Mouse (Mus musculus): Measurements from ENCODE around the gene Sf3b1.
"Not testable (repeated sequence)": the region's sequence is repeated elsewhere in the genome, so short reads cannot be mapped to it uniquely, and the experiment has no call there.

The Sf3b1 gene

DNA sequence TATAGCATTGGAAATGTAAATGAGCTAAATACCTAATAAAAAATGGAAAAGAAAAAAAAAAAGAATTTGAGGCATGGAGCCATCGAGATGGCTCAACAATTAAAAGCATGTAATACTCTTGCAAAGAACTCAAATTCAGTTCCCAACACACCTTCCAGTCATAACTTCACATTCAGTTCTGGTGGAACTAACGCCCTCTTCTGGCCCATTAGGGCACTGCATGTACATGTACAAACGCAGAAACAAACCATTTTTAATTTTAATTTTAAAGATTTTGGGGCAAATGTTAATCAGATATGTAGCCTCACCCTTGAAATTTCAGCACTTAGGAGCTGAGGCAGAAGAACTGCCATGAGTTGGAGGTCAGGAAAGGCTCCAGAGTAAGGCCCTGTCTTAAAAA is 68.8 kb downstream of the Sf3b1 start:
- peak in 1 of 2 experiments; percentile 42 for DNase-seq (ENCODE audit: low spot score in 2 of 2)

DNA sequence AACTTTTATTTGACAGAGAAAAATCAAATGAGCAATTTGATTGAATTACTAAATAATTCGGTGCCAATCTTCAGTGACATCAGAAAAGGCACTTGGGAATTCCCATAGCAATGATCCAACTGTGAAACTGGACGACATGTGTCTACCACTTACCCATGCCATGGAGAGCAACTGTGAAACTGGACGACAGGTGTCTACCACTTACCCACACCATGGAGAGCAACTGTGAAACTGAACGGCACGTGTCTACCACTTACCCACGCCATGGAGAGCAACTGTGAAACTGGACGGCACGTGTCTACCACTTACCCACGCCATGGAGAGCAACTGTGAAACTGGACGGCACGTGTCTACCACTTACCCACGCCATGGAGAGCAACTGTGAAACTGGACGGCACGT is 70.3 kb downstream of the Sf3b1 start:
- DNase-seq (ENCODE audit: low spot score in 2 of 2): not testable (repeated sequence)

DNA sequence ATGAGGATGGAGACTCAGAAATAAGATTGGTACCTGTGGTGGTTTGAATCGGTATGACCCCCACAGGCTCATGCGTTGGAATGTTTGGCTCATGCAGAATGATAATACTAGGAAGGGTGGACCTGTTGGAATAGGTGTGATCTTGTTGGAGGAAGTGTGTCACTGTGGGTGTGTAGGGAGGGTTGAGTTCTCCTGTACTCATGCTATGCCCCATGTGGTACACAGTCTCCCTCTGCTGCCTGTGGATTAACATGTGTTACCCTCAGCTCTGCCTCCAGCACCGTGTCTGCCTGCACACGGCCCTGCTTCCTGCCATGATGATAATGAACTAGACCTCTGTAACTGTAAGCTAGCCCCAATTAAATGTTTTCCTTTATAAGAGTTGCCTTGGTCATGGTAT is 72.4 kb downstream of the Sf3b1 start:
- no peak for DNase-seq (ENCODE audit: low spot score in 2 of 2)

- DNase-seq (ENCODE audit: low spot score in 2 of 2): no peak
Observed at GRCm38 (mm10) chr1:54944648-54945047, 82.6 kb downstream of the Sf3b1 start.

DNA sequence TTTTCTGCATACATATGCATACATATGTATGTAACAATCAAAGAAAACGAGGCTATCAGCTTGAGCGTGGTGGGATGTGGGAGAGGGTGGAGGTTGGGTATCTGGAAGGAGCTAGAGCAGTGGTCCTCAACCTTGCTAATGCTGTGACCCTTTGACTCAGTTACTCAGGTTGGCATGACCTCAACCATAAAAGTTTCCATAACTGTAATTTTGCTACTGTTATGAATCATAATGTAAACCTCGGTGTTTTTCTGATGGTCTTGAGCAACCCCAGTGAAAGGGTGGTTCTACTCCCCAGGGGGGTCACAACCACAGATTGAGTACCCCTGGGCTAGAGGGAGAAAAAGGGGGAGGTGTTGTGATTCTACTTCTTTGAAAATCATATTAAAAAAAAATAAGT is 91.8 kb downstream of the Sf3b1 start:
- DNase-seq (ENCODE audit: low spot score in 2 of 2): no peak
